Mouse (Mus musculus) sigmoid colon, adult 10 weeks (tissue): ENCODE measurements around the gene Hist1h2bl. TPM values are rescaled to one million over a fixed set of nuclear protein-coding genes. Genes with fewer than 3 reads are reported as not detected.

ENCODE experiments used
- polyA plus RNA-seq: library from polyadenylated mRNA; stranded (reverse); fragments of 350-450 nt; fragmentation: Illumina TruSeq; extraction: RNeasy Lipid Tissue Mini Kit (QIAGEN cat#74804); gene quantifications from one replicate; pipeline ENCODE4 v1.2.3, GENCODE M21; 2014; ENCODE audit warnings: low read depth, low replicate concordance

Gene Hist1h2bl
- polyA plus RNA-seq = not detected

GRCm38 (mm10) chr13:21715864-21716539, at the start of gene Hist1h2bl, which contains the start of gene Hist1h2ai:
TSS of gene Hist1h2bl (minus strand) at chr13:21716143.
TSS of gene Hist1h2ai (plus strand) at chr13:21716422.

GRCm38 (mm10) chr13:21753524-21754285, 37.8 kb upstream of the Hist1h2bl start, which contains the start of the genes Hist1h2ak and Hist1h2bn:
TSS of gene Hist1h2ak (minus strand) at chr13:21753827.
TSS of gene Hist1h2bn (plus strand) at chr13:21754123.

GRCm38 (mm10) chr13:21750159-21751017, 34.4 kb upstream of the Hist1h2bl start, which contains the start of gene Hist1h4k:
TSS of gene Hist1h4k (minus strand) at chr13:21750505.

GRCm38 (mm10) chr13:21734906-21735767, 19.2 kb upstream of the Hist1h2bl start, which contains the start of gene Hist1h4j:
TSS of gene Hist1h4j (plus strand) at chr13:21735064.

GRCm38 (mm10) chr13:21721757-21722372, 5.9 kb upstream of the Hist1h2bl start, which contains the start of gene Hist1h2bm:
TSS of gene Hist1h2bm (plus strand) at chr13:21722044.

GRCm38 (mm10) chr13:21717397-21718357, 1.7 kb upstream of the Hist1h2bl start, which contains the start of gene Hist1h3h:
TSS of gene Hist1h3h (plus strand) at chr13:21717659.

GRCm38 (mm10) chr13:21697811-21698210, 18.1 kb downstream of the Hist1h2bl start, which contains the start of gene Olfr1359:
TSS of gene Olfr1359 (plus strand) at chr13:21698111.

GRCm38 (mm10) chr13:21677305-21677704, 38.6 kb downstream of the Hist1h2bl start, which contains the start of gene Olfr1360:
TSS of gene Olfr1360 (minus strand) at chr13:21677405.

Other genes starting within 250 kb of the Hist1h2bl start
- gene Nkapl, start 247.6 kb downstream of the Hist1h2bl start, polyA plus RNA-seq = 0.50 TPM
- gene Zkscan4, start 237.2 kb downstream of the Hist1h2bl start, polyA plus RNA-seq = 0.98 TPM
- not detected for gene Gm10065, start 236.7 kb downstream of the Hist1h2bl start, polyA plus RNA-seq
- 4.5 TPM for gene AK157302, start 220.9 kb downstream of the Hist1h2bl start, polyA plus RNA-seq
- not detected for gene Gm11273, start 214.7 kb downstream of the Hist1h2bl start, polyA plus RNA-seq
- 33.2 TPM for gene Zkscan8, start 185.0 kb downstream of the Hist1h2bl start, polyA plus RNA-seq
- not detected for gene Olfr1366, start 173.3 kb downstream of the Hist1h2bl start, polyA plus RNA-seq
- not detected for gene Olfr1535, start 156.2 kb downstream of the Hist1h2bl start, polyA plus RNA-seq
- not detected for gene Olfr1364, start 134.4 kb downstream of the Hist1h2bl start, polyA plus RNA-seq
- gene Olfr1362, start 102.1 kb downstream of the Hist1h2bl start, polyA plus RNA-seq = not detected
- not detected for gene Olfr11, start 73.6 kb downstream of the Hist1h2bl start, polyA plus RNA-seq
- gene Olfr1361, start 52.8 kb downstream of the Hist1h2bl start, polyA plus RNA-seq = not detected
- not detected for gene Olfr1360, start 38.7 kb downstream of the Hist1h2bl start, polyA plus RNA-seq
- not detected for gene Olfr1359, start 18.0 kb downstream of the Hist1h2bl start, polyA plus RNA-seq
- not detected for gene Hist1h2ai, start 279 bp upstream of the Hist1h2bl start, polyA plus RNA-seq
- gene Hist1h3h, start 1.5 kb upstream of the Hist1h2bl start, polyA plus RNA-seq = not detected
- not detected for gene Hist1h2bm, start 5.9 kb upstream of the Hist1h2bl start, polyA plus RNA-seq
- 4.2 TPM for gene Hist1h4j, start 18.9 kb upstream of the Hist1h2bl start, polyA plus RNA-seq
- gene Hist1h4k, start 34.4 kb upstream of the Hist1h2bl start, polyA plus RNA-seq = not detected
- gene Hist1h2ak, start 37.7 kb upstream of the Hist1h2bl start, polyA plus RNA-seq = not detected
- not detected for gene Hist1h2bn, start 38.0 kb upstream of the Hist1h2bl start, polyA plus RNA-seq
- not detected for gene Hist1h1b, start 64.5 kb upstream of the Hist1h2bl start, polyA plus RNA-seq
- gene Hist1h3i, start 67.2 kb upstream of the Hist1h2bl start, polyA plus RNA-seq = not detected
- gene Hist1h2an, start 71.1 kb upstream of the Hist1h2bl start, polyA plus RNA-seq = not detected
- gene Hist1h2bp, start 71.3 kb upstream of the Hist1h2bl start, polyA plus RNA-seq = not detected
- 1.1 TPM for gene Hist1h2bq, start 94.1 kb upstream of the Hist1h2bl start, polyA plus RNA-seq
- gene Hist1h2ao, start 94.3 kb upstream of the Hist1h2bl start, polyA plus RNA-seq = not detected
- not detected for gene Hist1h4m, start 95.6 kb upstream of the Hist1h2bl start, polyA plus RNA-seq
- not detected for gene Hist1h4n, start 116.1 kb upstream of the Hist1h2bl start, polyA plus RNA-seq
- not detected for gene Hist1h2ap, start 117.4 kb upstream of the Hist1h2bl start, polyA plus RNA-seq
- 5.3 TPM for gene Hist1h2br, start 117.6 kb upstream of the Hist1h2bl start, polyA plus RNA-seq
- gene Zfp184, start 229.0 kb upstream of the Hist1h2bl start, polyA plus RNA-seq = 1.9 TPM